Mouse (Mus musculus) G1E-ER4 (cell line): ENCODE data around the gene Mgme1. TPM values are rescaled to one million over a fixed set of nuclear protein-coding genes. Genes with fewer than 3 reads are reported as not detected.

ENCODE experiments used
- GATA1 ChIP-seq: IDR thresholded peaks from one replicate; pipeline ENCODE4 v1.8.0; 2012; ENCODE audit warnings: low read length, inconsistent platforms
- polyA plus RNA-seq: library from polyadenylated mRNA; stranded (reverse); fragments of >175 nt; gene quantifications from 2 replicates; pipeline ENCODE4 v1.2.3, GENCODE M21; 2012

The Mgme1 gene
- polyA plus RNA-seq, 1 experiment: 1.6 TPM

DNA sequence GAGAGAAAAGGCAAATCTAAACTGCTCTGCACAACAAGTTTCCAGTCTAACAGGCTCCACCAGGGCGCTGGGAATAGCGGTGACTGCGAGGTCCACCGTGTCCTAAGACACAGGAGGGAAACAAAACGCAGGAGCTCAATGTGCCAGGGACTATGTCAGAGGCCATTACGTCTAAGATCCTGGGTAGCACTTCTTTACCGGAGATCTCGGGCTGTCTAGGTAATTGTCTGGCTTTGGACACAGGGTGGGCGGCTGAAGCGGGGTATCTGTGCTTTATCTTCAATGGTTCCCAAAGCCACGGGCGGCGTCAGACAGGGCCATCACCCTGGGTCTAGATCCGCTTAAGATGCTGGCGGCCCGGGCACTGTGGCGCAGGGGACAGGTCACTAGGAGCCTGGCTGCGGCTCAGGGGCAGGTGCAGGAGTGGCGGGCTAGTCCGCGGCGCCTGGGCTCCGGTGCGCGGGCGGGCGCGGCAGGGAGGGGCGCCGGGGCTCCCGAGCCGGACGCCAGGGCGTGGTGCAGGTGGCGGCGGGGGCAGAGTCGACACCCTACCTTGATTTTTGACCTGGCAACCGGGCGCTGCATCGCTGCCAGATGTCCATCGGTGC lies 60.0 kb downstream of the Mgme1 start:
- no peak for TF ChIP-seq GATA1

Other genes with a start within 250 kb of the Mgme1 start
- not detected in 2 replicates for gene Banf2, start 237.6 kb upstream of the Mgme1 start, polyA plus RNA-seq
- gene Snx5, start 243 bp downstream of the Mgme1 start, polyA plus RNA-seq: 18.2 and 31.6 TPM in 2 replicates
- gene Ovol2, start 61.5 kb downstream of the Mgme1 start, polyA plus RNA-seq: not detected in 2 replicates
- 14.7 and 22.7 TPM in 2 replicates for gene Kat14, start 98.3 kb downstream of the Mgme1 start, polyA plus RNA-seq
- 27.9 TPM in 1 of 2 replicates, not detected in the other for gene Pet117, start 98.3 kb downstream of the Mgme1 start, polyA plus RNA-seq